Mouse (Mus musculus): Measurements from ENCODE around the gene Hist2h2aa2. TPM values are rescaled to one million over a fixed set of nuclear protein-coding genes. Genes with fewer than 3 reads are reported as not detected.
"Not testable (repeated sequence)": the region's sequence is repeated elsewhere in the genome, so short reads cannot be mapped to it uniquely, and the experiment has no call there.

The Hist2h2aa2 gene
- 100 to 1,000 TPM; 358 to 442 TPM for total RNA-seq (2021)
- long read RNA-seq, experiment 1, transcript Hist2h2aa2-201 (1 exons, 528 nt) = major isoform, 37 of 37 reads
- long read RNA-seq, experiment 1, partial matches to known transcripts = 0 of 37 reads
- long read RNA-seq, experiment 1, other reads (novel, unspliced or antisense) = 0 of 37 reads
- long read RNA-seq, experiment 2, transcript Hist2h2aa2-201 (1 exons, 528 nt) = major isoform, 115 of 115 reads
- long read RNA-seq, experiment 2, partial matches to known transcripts = 0 of 115 reads
- long read RNA-seq, experiment 2, other reads (novel, unspliced or antisense) = 0 of 115 reads

DNA sequence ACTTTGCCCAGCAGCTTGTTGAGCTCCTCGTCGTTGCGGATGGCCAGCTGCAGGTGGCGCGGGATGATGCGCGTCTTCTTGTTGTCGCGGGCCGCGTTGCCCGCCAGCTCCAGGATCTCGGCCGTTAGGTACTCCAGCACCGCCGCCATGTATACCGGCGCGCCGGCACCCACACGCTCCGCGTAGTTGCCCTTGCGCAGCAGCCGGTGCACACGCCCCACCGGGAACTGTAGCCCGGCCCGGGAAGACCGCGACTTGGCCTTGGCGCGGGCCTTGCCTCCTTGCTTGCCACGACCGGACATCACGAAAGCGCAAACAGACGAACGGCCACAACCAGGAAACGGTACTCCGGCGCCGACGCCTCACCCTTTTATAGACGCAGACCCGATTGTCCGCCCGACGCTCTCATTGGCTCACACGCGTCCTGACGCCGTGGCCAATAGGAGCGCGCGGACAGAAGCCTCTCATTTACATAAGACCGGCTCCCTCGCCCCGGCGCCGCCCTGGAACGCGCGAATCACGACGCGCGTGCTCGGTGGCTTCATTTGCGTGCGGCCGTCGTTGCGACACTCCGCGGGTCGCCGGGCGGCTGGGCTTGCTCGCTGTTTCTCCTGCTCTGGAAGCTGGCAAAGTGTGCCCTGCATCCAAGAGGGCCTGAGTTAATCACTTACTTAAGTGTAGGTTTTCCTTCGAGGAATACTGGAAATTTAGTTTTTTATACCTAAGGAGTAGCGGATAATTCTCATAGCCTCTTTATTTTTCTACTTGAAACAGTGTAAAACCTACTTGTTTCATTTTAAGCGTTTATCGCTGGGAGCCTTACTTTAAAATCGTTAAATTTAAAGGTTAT, at the start of gene Hist2h2aa2:
Hist2h2aa2 (minus strand) TSS at position 328 of the 850 bp plus-strand sequence.
- DNase-seq (ENCODE audit: low spot score in 2 of 2) = peak; percentile 97 to 100

DNA sequence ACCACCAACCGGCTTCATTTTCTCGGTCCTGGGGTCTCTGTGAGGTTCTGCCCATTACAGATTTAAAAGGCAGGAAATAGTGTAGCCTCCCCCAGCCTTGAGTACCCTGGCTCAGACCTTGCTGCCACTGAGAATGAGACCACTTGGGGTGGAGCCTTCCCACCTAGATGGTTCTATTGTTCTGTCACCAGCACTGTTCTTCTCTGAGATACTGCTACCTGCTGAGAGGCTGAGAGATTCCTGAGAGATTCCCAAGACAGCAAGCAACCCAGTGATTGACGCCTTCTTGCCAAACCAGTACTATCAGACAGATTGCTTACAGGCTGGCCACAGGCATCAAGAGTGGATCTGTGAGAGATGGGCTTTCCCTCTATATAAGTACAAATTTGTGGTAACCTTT, 49.1 kb upstream of the Hist2h2aa2 start:
- DNase-seq (ENCODE audit: low spot score in 2 of 2) = no peak

DNA sequence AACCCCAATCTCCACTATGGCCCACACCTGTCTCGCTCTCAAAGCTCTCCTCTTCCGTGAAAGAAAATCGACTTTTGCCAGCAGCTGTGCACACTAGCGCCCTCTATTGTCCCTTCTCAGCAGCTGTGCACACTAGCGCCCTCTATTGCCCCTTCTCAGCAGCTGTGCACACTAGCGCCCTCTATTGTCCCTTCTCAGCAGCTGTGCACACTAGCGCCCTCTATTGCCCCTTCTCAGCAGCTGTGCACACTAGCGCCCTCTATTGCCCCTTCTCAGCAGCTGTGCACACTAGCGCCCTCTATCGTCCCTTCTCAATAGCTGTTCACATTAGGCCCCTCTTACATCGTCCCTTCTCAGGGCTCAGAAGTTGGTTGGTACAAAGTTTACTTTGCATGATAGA, 47.3 kb upstream of the Hist2h2aa2 start:
- DNase-seq (ENCODE audit: low spot score in 2 of 2) = not testable (repeated sequence)

DNA sequence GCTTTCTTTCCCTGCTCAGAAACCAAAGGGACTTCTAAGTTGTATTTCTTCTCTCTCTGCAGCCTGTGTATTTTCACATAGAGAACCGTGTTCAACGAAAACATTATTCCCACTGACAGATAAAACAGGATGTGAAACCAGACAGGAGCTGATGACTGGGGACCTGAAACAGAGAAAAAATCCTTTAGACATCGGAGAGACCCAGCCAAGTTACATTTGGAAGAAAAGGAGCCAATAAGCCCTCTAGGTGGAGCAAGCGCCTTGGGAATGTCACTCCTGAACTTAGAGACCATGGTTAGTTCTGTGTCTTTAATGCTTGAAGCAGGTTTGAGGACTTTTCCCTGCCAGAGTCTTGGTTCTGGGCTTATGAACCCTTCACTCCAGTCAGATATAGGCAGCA, 44.4 kb upstream of the Hist2h2aa2 start:
- no peak for DNase-seq (ENCODE audit: low spot score in 2 of 2)

GRCm38 (mm10) chr3:96280660-96281059, 40.6 kb upstream of the Hist2h2aa2 start:
- no peak for DNase-seq (ENCODE audit: low spot score in 2 of 2)

DNA sequence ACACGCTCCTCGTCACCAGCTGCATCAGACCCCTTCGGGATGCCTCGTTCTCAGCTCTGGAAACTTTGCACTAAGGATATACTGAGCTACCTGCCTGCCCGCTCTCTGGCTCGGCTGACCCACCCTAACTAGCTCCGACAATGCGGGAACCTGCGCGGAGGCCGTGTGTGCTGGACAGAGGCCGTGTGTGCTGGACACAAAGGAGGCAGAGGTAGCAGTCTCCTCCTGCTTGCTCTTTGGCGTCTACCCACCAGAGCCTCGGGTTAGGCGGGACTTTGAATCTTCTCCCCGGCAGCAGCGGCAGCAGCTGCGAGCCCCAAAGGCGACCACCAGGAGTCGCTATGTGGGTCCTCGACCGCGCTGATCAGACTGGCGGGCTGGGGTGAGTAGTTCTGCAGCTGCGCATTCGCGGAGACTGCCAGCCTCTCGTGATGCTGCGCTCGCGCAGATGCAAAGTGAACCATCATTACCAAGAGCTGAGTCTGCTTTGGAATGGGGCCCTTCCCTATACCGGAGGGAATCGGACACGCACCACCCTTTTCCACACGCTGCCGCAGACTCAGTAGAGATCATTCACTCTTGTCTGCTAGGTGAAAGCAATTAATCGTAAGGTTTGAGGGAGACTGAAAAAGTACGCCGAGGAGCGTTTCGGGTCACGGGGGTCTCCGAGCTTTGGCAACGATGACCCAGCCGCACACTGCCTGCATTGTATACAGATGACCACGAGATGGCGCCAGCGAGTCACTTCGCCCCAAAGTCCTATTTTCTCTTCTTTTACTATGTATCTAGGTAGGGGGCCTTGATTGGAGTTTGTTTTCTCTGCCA, 37.9 kb upstream of the Hist2h2aa2 start:
- DNase-seq (ENCODE audit: low spot score in 2 of 2) = peak; percentile 86 to 88

GRCm38 (mm10) chr3:96277428-96277799, 37.3 kb upstream of the Hist2h2aa2 start:
- no peak for DNase-seq (ENCODE audit: low spot score in 2 of 2)

DNA sequence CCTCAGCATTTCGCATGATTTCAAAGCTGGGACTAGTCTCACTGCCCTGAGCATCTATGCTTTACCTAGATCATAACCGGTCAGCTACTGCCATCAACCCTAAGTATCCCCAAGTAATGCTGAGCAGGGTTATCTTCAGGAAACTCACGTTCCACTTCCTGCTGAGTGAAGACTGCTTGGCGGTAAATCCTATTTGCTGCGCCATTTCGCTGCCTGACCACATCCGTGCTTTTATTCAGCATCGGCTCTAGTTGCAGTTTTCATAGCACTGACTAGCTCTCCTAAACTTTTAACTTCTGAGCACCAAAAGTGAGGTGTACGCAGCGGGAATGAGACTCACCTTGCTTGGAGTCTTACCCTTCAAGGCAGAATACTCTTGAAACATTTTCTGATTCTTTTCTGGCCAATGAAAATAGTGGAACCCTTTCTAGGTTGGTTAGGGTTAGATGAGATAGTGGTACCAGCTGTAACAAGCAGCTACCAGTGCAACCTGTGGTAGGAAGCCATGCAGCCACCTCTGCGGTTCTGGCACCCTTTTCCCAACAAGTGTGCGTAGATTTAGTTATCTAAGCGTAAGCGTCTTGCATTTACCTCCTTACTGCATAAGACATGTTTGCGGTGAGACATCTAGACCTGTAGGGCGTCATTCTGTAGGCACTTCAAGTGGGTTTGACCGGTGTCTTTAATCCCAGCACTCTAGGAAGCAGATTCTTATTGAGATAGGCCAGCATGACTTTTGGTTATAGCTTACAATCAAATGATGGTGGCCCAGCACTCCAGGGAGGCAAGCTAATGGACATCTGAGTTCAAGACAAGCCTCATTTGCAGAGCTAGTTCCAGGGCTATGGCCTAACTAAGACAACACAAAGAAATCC, 33.8 kb upstream of the Hist2h2aa2 start:
- no peak for DNase-seq (ENCODE audit: low spot score in 2 of 2)

DNA sequence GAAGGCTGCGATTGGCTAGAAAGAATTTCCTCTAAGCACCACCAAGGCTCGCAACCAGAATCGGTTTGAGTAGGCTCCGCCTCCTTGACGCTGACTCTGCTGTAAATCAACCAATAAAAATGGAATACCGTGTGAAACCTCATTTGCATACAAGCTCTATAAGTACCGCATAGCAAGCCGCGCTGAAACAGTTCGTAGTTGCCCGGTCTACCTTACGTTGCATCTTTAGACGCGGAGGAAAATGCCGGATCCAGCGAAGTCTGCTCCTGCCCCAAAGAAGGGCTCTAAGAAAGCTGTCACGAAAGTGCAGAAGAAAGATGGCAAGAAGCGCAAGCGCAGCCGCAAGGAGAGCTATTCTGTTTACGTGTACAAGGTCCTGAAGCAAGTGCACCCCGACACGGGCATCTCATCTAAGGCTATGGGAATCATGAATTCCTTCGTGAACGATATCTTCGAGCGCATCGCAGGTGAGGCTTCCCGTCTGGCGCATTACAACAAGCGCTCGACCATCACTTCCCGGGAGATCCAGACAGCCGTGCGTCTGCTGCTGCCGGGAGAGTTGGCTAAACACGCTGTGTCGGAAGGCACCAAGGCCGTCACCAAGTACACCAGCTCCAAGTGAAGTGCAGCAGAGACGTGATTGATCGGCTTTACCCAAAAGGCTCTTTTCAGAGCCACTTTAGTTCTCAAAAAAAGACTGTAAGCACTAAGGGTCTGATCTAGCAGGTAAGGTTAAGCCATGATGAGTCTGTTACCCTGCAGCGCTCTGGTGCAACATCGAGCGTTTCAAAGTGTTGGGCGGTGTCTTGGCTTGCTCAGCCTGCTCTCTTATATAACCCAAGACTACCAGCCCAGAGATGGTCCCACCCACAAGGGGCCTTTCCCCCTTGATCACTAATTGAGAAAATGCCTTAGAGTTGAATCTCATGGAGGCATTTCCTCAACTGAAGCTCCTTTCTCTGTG, 29.7 kb upstream of the Hist2h2aa2 start, which contains the start of gene Hist2h2bb:
Hist2h2bb (plus strand) TSS at position 242 of the 964 bp plus-strand sequence.
- peak; percentile 81 to 85 for DNase-seq (ENCODE audit: low spot score in 2 of 2)

- DNase-seq (ENCODE audit: low spot score in 2 of 2) = peak in 1 of 2 experiments; percentile 36
These were observed 28.8 kb upstream of the Hist2h2aa2 start for GRCm38 (mm10) chr3:96268776-96269378.

- peak; percentile 80 to 81 for DNase-seq (ENCODE audit: low spot score in 2 of 2)
These were observed 28.1 kb upstream of the Hist2h2aa2 start, which contains the start of gene Hist2h3b for GRCm38 (mm10) chr3:96268051-96268775. TSS of gene Hist2h3b (plus strand) at chr3:96268654.

GRCm38 (mm10) chr3:96267541-96267940, 27.5 kb upstream of the Hist2h2aa2 start:
- no peak for DNase-seq (ENCODE audit: low spot score in 2 of 2)

DNA sequence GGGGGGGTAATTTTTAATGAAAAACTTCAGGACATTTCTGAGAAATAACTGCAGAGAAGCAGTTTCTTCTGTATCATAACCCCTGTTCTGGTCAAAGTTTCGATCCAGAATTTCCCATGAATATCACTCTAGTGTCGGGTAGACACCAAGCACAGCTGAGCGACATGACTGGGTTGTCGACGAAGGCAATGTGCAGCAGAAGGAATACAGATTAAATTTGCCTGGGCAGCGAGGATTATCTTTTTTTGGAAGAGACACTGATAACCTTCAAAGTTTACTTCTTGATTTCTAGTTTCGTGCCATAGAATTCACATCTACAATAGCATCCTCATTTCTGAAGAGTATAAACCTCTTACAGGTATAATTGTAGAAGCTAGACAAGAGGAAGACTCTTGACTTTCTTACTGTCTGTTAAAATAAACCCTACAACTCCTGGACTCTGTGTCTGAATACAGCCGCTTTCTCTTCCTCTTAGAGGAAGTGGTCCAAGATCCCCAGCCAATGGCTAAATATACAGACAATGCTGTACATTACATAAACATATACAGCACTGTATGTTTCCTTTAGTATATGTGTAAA, 26.1 kb upstream of the Hist2h2aa2 start:
- DNase-seq (ENCODE audit: low spot score in 2 of 2) = no peak

GRCm38 (mm10) chr3:96264404-96264949, 24.4 kb upstream of the Hist2h2aa2 start:
- DNase-seq (ENCODE audit: low spot score in 2 of 2) = no peak

GRCm38 (mm10) chr3:96263558-96264403, 23.7 kb upstream of the Hist2h2aa2 start:
- peak; percentile 48 to 64 for DNase-seq (ENCODE audit: low spot score in 2 of 2)

- peak; percentile 94 to 95 for DNase-seq (ENCODE audit: low spot score in 2 of 2)
These were observed 23.0 kb upstream of the Hist2h2aa2 start, which contains the start of gene Hist2h4 for GRCm38 (mm10) chr3:96262979-96263550. TSS of gene Hist2h4 (minus strand) at chr3:96263311.
